Mouse (Mus musculus) right cerebral cortex, postnatal 10 days (tissue): Measurements from ENCODE around the gene Fbxo41.

Experiments used
- DNase-seq, 2 experiments: peaks; one replicate each; pipeline ENCODE4 v3.0.0; 2021; ENCODE audit warnings: low spot score in 2 of 2

Fbxo41 gene

DNA sequence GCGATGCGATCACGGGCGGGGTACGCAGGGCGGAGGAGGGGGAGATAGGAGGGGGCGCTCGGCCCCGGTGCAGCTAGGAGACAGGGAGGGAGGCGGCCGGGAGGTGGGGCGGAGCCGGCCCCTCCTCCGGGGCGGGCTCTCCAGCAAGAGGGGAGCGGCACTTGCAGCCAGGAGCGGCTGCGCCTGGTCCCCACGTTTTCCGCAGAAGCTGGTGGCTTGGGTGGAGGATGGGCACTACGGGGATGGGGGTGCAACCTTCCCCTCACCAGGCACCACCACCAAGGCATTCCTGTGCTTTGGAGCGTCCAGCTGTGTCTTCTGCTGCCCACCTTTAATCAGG is at the start of gene Fbxo41:
TSS of gene Fbxo41 (minus strand) at position 84 of the 340 bp plus-strand sequence.
- DNase-seq, result peak; percentile 89 to 91

DNA sequence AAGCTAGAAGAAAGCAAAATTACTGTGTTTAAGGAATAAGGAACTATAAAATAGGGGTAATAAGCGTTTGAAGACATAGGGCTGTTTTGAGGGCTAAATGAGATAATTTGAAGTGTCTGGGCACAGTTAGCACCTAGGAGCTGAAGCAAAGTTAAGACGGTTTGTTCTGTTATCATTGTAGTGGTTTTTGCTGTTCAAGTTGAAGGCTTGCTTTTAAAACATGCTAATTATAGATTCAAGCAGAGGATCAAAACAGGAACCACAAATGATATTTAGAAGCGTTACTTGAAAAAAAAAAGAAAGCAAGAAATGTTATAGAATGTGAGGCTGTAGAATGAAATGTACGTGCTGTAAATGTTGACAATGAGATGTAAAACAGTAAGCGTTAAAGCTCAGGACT is 44.8 kb upstream of the Fbxo41 start:
- no peak for DNase-seq

DNA sequence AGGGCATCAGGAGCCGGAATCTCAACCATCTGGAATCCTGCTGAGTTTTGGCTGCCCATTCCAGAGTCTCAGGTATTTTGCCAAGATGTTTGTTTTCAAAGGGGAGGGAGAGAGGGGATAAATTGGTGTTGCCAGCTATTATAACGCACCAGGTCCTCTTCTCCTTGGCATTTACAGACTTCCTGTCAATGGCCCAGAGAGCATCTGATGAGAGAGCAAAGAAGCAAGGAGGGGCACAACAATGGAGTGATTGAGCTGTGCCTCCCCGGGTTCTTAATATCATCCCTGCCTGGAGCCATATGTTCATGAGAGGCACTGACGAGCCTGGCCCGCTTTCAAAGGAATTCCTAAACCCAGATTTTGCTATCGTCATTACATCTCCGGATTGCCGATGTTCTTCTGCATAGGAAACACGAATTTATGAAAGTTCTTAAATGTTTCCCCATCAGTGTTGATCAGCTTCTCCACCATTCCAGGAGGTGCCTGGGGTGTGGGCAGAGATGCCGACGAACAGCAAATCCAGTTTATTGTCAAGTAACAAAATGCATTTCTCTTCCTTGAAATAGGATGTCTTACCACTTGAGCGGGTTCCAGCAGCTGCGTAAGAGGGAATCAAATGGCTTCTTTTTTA is 41.6 kb upstream of the Fbxo41 start:
- peak; percentile 71 to 75 for DNase-seq

DNA sequence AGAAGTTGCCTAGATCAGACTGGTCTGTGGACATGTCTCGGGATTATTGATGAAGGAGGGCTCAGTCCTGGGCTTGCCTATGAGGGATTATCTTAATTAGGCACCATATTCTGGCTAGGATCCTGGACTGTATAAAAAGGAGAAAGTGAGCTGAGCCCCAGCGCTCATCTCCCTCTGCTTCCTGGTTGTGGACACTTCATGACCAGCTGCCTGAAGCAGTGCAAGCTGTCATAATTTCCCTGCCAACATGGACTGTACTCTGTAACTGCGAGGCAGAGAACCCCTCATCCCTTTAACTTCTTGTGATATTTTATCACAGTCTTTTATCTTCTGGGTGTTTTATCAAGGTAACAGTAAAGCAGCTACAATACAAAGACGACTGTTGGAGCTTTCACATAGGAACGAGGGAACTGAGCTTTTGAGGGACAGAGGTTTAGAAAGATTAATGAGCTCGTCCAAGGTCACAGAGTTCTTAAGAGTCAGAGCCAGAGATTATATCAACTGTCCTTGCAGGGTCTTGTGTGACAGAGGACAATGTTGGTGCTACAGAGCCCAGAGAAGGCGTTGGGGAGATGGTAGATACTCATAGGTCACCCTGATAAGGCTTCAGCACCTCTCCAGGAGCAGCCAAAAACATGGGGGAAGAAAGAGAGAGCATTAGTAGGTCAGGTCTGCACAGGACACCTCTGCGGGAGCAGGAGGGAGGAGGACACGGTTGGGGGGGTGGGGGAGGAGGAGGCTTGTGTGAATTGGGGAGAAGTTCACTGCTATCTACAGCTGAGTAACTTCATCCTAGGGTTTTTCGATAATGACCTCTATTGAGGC is 40.8 kb upstream of the Fbxo41 start:
- DNase-seq, result no peak

DNA sequence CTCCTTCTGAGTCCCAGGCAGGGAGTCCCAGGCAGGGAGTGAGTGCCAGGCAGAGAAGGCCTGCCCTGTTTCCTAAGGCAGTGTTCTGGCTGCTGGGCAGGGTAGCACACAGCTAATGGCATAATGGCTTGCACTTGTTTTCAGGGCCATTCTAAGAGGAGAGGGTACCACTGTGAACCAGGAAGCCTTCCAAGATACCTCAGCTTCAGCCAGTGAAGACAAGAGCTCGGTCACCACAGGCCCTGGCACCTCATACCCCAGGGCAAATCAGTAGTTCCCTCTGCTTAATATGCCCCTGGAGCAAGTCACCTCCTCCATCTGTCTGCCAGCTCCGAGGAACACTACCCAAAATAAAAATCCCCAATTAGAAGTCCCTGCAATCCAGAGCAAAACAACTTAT is 20.0 kb upstream of the Fbxo41 start:
- DNase-seq, result peak; percentile 64 to 74

DNA sequence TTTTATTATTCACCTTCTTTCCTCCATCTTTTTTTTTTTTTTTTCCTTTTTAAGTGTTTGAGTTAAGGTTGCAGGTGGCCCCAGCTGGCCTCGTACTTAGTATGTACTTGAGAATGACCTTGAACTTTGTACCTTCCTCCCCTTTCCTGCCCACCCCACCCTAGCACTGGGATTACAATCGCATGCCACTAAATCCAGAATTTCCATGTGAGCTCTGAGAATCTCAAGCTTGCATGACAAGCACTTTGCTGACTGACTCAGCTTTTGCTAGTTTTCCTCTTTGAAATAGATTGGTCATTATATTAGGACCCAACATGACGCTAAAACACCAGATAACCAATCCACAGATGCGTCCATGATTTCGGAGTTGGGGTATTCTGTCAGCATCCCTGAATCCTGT is 19.2 kb upstream of the Fbxo41 start:
- no peak for DNase-seq

DNA sequence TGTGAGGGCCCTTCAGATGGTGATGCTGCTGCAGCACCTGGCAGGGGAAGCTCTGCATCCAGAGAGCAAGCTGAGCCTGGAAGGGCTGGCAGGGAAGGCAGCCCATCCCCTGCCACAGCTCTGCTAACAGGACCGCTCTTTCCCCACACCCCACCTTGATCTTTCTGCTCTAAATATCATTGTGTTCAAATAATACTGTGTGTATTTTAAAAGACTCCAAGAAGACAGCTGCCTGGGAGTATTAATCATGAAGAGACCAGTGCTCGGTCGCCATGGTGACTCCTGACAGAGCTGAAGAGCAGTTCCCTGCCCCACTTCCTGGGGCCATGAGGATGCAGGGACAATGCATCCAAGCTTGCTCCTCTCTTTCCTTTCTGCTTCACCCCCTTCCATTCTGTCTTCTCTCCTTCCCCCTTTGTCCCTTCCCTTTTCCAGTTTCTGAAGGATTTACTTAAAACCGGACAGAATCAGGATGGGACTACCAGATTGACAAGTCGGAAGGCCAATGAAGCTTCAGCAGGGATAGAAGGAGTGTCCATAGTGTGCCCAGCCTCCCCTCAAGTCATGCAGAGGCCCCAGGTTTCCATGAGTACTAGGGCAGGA is 15.4 kb upstream of the Fbxo41 start:
- peak; percentile 75 to 82 for DNase-seq

DNA sequence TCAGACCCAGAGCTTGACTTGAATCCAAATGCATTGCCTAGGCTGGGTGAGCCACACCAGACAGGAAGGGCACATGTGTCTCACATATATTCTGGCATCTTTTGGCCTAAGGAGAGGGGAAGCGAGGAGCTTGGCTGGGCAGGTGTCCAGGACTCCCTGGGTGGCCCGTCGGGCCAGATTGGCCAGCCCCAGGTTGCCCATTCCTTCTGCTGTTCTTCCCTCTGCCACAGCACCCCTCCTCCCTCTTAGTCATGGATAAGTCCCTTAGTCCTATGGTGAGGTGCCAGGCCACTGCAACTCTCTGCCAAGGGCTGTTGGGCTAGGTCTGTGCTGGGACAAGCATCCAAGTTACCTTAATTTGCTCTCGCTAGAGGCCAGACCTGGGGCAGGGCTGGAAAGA is 13.1 kb upstream of the Fbxo41 start:
- DNase-seq, result no peak

DNA sequence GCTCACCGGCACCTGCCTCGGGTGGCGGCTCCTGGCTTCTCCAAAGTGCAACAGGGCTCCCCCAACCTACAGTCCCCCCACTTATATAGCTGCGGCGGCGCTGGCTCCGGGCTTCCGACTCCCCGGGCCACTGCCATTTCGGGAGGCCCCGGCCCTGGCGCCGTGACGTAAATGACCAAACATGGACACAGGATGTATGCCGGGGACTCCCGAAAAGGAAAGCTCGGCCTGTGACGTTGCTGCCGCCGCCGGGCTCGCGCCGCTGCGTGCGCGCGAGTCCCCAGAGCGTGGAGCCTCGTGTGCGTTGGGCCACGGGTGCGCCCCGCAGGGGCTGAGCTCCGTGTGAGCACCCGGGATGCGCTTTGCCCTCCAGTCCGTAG is 10.7 kb upstream of the Fbxo41 start, which contains the start of gene Egr4:
TSS of gene Egr4 (minus strand) at position 59 of the 380 bp plus-strand sequence.
- DNase-seq, result peak; percentile 95 to 96

DNA sequence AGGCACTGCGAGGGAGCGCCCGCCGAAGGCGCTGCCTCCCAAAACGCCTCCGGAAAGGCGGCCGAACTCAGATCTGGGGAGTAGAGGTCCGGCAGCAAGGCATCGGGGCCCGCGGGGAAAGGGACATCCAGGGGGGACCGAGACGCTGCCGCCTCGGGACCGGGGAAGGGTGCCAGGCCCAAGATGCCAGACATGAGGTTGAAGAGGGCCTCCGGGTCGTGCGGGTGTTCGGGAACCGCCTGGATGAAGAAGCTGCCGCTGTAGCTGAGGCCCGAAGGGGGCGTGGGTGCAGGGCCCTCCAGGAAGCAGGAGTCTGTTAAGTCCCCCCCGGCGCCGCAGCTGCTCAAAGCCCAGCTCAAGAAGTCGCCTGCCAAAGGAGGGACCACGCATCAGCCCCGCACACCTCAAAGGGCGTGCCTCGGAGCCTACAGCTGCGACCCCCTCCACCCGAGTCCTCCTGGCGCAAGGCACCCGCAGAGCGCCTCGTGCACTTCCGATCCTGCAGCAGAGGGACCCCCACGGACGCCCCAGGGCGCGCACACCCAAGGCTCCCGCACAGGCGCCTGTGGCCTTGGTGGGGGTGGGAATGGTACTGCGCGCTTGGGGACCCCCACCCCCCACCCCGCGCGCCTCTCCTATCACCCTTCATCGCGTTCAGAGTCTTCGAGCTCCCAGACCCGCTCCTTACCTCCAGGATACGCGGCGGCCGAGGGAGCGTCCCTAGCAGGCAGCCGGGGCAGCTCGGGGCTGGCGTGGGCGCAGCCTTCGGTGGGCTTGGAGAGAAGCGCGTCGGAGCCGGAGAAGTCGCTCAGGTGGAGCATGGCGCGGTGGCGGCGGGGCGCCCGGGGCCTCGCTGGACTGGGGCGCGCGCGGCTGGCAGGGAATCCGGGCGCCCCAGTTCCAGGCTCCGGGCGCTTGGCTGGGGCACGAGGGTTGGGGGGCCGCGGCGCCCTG is 10.1 kb upstream of the Fbxo41 start:
- peak; percentile 64 to 65 for DNase-seq

DNA sequence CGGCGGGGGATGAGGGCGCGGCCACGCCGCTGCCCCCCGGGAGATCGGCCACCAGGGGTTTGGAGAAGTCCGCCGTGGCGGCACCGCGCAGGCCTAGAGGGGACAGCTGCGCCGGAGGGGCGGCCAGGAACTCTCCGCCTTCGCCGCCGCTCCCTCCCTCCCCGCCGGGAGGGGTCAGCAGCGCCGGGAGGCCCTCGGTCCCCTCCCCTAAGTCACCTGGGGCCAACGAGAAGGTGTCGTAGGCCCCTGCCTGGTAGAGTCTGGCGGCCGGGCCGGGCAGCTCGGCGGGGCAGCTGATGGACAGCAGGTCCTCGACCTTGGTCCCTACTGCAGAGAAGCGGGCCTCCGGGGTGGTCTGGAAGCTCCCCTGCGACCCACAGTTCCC is 9.3 kb upstream of the Fbxo41 start:
- DNase-seq, result no peak

DNA sequence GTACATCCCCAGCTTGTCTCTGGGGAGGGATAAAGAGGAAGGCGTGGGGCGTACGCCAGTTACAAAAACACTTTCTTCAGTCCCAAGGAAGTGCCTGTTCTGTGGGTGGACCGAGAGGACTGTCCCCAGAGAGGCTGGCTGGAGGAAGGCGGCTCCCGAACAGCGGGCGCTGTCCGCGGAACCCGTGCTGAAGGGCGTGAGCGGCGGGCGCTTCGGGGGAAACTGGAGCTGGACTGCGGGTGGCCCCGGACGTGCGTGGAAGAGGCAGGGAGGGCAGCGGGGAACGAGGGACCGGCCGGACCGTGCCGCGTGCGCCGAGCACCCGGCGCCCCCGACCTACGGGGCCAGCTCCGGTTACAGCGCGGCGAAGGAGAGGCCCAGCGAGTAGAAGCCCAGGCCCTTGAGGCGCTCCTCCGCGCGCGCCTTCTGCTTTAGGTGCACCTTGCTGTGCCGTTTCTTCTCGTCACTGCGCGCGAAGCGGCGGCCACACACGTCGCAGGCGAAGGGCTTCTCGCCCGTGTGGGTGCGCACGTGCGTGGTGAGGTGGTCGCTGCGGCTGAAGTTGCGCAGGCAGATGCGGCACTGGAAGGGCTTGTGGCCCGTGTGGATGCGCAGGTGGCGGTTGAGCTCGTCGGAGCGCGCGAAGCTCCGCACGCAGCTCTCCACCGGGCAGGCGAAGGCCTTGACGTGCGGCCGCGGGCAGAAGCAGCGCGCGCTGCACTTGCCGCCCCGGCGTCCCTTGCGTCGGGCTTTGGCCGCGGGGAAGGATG is 8.7 kb upstream of the Fbxo41 start:
- DNase-seq, result peak; percentile 47 to 51

DNA sequence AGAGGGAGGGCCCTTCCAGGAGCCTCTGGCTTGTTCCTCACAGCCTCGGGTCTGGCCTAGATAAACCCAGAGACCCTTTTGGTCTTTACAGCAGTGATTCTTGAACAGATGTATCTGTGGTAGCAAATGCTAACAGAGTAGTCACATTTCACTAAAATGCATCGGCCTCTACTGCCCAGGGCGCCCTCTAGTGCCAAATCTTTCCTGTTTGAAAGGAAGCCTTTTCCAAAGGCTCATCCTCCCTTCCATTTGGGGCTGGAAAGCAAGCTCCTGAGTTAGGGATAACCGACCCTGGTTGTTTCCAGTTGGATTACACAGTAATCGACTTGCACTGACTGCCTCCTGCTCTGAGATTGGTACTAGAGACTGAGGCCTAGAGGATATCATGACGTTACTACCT is 7.7 kb upstream of the Fbxo41 start:
- peak; percentile 83 to 87 for DNase-seq

DNA sequence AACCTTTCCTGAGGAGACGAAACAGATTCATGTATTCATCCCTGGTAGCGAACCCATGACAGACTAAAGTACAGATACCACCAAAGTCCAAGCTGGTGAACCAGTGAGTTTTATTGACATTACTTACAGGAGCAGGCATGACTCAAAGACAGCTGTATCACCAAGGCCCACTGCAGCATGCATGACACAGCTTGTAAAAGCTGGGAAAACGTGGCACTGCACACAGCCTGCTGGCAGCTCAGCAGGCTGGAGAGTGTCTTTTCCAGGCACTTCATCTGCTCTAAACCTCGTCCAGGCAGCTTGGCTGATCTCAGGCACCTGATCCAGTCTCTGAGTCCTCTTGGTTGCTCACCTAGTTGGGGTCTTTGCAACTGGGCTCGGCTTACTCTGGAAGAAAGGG is 5.8 kb upstream of the Fbxo41 start:
- no peak for DNase-seq

DNA sequence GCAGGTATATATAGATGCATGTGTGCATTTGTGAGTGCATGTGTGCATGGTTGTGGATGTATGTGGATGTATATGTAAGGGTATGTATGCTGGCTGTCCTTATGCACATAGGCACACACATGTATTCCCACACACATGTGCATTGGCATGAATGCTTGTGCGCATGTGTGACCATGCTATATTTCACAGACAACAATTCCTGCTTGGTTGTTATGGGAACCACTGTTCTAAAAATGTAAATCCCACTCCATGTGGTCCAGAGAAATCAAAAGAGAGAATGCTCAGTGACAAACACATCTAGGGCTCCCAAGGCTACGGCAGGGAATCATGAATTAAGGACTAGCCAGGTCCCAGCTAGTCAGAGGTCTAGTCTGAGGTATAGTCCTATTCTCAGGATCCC is 2.1 kb upstream of the Fbxo41 start:
- peak in 1 of 2 experiments; percentile 63 for DNase-seq

DNA sequence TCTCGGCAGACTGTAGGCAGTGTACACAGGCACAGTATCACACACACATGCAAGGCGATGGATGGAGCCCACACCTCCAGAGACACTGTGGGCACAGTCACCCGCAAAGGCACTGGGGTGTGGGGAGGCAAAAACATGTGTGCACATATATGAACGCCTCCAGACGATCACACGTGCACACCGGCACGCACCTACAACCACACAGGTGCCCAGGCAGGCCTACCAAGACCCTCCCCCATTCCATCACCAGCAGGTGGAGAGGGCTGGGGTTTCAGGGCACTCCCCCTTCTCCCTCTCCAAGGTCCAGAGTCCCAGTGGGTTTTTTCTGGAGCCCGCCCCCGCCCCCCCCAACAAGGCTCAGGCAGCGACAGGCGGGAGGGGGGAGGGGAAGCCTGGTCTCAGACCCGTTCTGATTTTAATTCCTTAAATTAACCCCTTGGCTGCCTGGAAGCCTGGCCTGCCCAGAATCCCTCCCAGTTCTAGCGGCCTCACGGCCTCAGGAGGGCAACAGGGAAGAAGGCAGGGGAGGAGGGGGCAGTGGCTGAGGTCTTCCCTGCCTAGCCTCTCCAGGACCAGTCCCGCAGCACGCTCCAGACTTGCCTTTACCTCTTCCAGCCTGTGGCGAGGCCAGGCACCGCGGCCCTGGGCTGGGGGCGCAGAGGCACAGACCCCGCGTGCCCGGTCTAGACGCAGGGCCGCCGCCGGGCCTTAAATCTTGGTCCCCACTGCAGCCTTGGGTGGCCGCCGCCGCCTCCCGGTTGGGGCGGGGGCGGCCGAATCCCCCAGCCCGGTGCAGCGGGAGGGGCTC is 487 bp downstream of the Fbxo41 start:
- peak; percentile 57 to 72 for DNase-seq

DNA sequence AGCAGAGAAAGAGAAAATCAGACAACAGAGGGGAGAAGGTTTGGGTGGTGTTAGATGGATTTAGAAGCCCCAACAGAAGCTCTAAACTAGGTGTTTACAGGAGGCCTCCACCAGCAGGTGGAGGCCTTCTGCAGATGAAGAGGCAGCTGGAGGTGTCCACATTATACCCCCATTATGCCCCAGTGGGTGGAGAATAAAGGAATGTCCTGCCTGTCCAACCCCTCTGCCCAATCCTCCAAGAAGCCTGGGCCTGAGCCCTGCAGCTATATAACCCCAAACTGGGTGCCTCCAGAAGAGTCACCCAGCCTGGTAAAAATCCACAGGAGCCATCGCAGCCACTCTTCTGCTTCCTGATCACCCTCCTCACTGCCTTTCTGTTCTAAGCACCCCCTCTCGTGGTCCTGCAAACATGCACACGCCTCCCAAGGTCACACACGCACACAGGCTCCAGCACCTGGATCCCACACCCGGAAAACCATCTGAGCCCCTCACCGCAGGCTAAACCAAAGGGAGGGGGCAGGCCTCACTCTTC is 1.2 kb downstream of the Fbxo41 start:
- no peak for DNase-seq

DNA sequence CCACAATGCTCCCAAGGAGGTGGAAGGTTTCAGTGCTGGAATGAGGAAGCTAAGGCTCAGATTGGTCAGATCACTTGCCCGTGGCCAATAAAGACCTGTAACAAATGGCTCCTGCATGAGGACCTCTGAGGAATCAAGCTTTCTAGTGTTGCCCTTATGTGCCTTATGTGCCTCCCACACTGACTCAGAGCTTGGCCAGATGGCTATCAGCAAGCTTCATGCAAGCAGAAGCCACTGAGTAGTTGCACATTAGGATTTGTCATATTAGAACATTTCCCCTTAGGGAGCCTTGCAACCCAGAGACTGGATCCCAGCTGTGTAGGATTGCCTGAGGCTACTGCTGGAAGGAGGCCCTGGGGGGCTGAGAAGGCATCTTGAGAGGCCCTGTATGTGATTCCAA is 2.4 kb downstream of the Fbxo41 start:
- no peak for DNase-seq

DNA sequence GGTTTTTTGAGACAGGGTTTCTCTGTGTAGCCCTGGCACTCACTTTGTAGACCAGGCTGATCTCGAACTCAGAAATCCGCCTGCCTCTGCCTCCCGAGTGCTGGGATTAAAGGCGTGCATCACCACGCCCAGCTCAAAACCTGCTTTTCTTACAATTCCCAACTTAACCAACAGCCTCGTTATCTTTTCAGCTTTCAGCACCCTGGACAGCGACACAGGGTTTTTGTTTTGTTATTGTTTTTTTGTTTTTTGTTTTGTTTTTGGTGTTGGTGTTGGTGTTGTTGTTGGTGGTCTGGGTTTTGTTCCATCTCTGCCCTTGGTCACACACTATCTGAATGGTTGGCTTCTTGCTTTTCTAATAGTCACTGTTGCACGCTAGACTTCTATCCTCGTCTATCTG is 4.6 kb downstream of the Fbxo41 start:
- no peak for DNase-seq

DNA sequence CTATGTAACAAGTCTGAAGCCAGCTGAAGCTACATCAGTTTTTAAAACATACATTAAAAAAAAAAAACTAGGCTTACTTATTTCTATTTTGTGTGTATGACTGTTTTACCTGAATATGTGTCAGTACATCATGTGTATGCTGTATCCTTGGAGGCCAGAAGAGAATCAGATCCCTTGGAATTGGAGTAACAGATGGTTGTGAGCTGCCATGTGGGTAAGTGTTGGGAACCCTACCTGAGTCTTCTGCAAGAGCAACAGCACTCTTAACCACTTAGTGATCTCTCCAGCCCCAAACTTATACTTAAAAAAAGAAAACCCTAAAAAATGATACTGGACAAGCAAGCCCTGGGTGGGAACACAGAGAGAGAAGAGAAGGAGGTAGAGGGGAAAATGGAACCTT is 5.8 kb downstream of the Fbxo41 start:
- no peak for DNase-seq
